Mouse (Mus musculus) stomach, postnatal 0 days (tissue): ENCODE results near the gene Ralgapa2.

ENCODE experiments used
- CTCF ChIP-seq: IDR thresholded peaks from 2 replicates; pipeline ENCODE4 v1.5.1; 2016; ENCODE audit warnings: antibody characterized with exemption, low read depth, mild to moderate bottlenecking, moderate library complexity
- EP300 ChIP-seq: optimal IDR thresholded peaks from 2 replicates; pipeline ENCODE3; 2016; ENCODE audit warnings: antibody characterized with exemption

GRCm38 (mm10) chr2:146400738-146401137, 111.4 kb downstream of the Ralgapa2 start:
- no peak for TF ChIP-seq CTCF
- TF ChIP-seq EP300: no peak
